Comparison of ENCODE assay signal across 10 mouse cellular contexts in the genomic region with DNA sequence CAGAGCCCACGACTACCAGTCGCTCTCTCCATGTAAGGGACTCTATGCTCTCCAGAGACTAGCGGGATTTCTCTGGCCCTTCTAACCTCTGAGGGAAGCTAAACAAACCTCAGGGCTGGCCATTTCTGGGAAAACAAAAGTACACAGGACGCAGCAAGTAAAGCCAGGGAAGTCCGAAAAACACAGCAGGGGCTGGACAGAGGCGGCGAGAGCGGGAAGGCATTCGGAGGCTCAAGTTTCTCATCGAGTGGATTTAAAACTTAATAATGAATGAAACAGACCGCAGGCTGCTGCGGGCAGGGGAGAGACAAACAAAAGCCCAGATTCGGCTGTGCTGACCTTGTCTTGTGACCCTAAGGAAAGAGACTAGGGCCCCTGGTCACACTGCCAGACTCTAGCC.
DNase-seq lines count a peak whose midpoint lies in the region; ATAC-seq lines count a peak whose summit lies in the region.
"Had no signal": no experiment of that assay in that cellular context is flagged by ENCODE, and none has a peak within 500 bp of the region (broad histone marks: within the 10 kb centered on the region; RNA-seq: fewer than 3 reads in every experiment).

No protein-coding gene starts in this region.

- no peak overlapping the region for H3K4me2 ChIP-seq in heart, embryonic 15.5 days
- no peak overlapping the region for H3K4me2 ChIP-seq in heart, embryonic 11.5 days
- peak overlapping the region; percentile 35 for H3K4me2 ChIP-seq in midbrain, embryonic 16.5 days (ENCODE audit: low read length)

- no peak overlapping the region for H3K4me3 ChIP-seq in heart, embryonic 15.5 days
- no peak overlapping the region for H3K4me3 ChIP-seq in heart, embryonic 11.5 days (ENCODE audit: low read depth, low read length)
- H3K4me3 ChIP-seq in hindbrain, embryonic 10.5 days: peak overlapping the region; percentile 35
- no peak overlapping the region for H3K4me3 ChIP-seq in midbrain, embryonic 16.5 days (ENCODE audit: low read depth, low read length)

- H3K27ac ChIP-seq in heart, embryonic 15.5 days: 0 out of 2 replicates have a peak overlapping the region, but pooled peaks have one; percentile 27
- no peak overlapping the region for H3K27ac ChIP-seq in heart, embryonic 11.5 days (ENCODE audit: low read depth, low read length)
- peak overlapping the region; percentile 91 for H3K27ac ChIP-seq in hindbrain, embryonic 10.5 days
- 0 out of 2 replicates have a peak overlapping the region, but pooled peaks have one; percentile 50 for H3K27ac ChIP-seq in midbrain, embryonic 16.5 days (ENCODE audit: low read length)
- H3K27ac ChIP-seq: liver, embryonic 14.5 days had no signal

- 0 out of 2 replicates have a peak, but pooled peaks cover 3% of the 10 kb centered on the region for H3K27me3 ChIP-seq in heart, embryonic 15.5 days
- no peaks in the 10 kb centered on the region for H3K27me3 ChIP-seq in heart, embryonic 11.5 days (ENCODE audit: control insufficient read depth, insufficient read depth, low read length)
- no peaks in the 10 kb centered on the region for H3K27me3 ChIP-seq in hindbrain, embryonic 10.5 days (ENCODE audit: insufficient read depth, poor library complexity, severe bottlenecking)
- no peaks in the 10 kb centered on the region for H3K27me3 ChIP-seq in midbrain, embryonic 16.5 days (ENCODE audit: control insufficient read depth, insufficient read depth, low read depth, low read length)

- peak; percentile 78 for DNase-seq in embryo, embryonic 10 days (ENCODE audit: low spot score)
- DNase-seq in hindbrain, embryonic 10.5 days (ENCODE audit: low spot score): peak; percentile 63
- DNase-seq in yolk sac, embryonic 10.5 days (ENCODE audit: low spot score): no peak
- DNase-seq in frontal cortex, postnatal 14 days (ENCODE audit: low spot score in 2 of 2): no peak

- no peaks in the 10 kb centered on the region for H3K9me3 ChIP-seq in heart, embryonic 15.5 days (replicated peaks)
- H3K9me3 ChIP-seq in heart, embryonic 11.5 days (replicated peaks; ENCODE audit: control insufficient read depth, low read length): no peaks in the 10 kb centered on the region
- H3K9me3 ChIP-seq in hindbrain, embryonic 10.5 days: no peaks in the 10 kb centered on the region
- H3K9me3 ChIP-seq in midbrain, embryonic 16.5 days (replicated peaks; ENCODE audit: control insufficient read depth, low read length, poor library complexity, severe bottlenecking): no peaks in the 10 kb centered on the region

- H3K9ac ChIP-seq in heart, embryonic 15.5 days: no peak overlapping the region
- no peak overlapping the region for H3K9ac ChIP-seq in heart, embryonic 11.5 days (ENCODE audit: low read depth, low read length)
- no peak overlapping the region for H3K9ac ChIP-seq in midbrain, embryonic 16.5 days (ENCODE audit: low read depth, low read length)
- H3K9ac ChIP-seq: liver, embryonic 14.5 days had no signal

- H3K36me3 ChIP-seq in heart, embryonic 15.5 days: no peaks in the 10 kb centered on the region
- 0 out of 2 replicates have a peak, but pooled peaks cover 3% of the 10 kb centered on the region for H3K36me3 ChIP-seq in heart, embryonic 11.5 days (ENCODE audit: control insufficient read depth, insufficient read depth, low read length)
- peaks cover 42% of the 10 kb centered on the region for H3K36me3 ChIP-seq in hindbrain, embryonic 10.5 days
- H3K36me3 ChIP-seq in midbrain, embryonic 16.5 days (ENCODE audit: control insufficient read depth, insufficient read depth, low read length): peaks cover 12% of the 10 kb centered on the region

- WGBS in heart, embryonic 15.5 days: 45% methylated on average over 13 of the region's 13 CpGs
- 61% methylated on average over 13 of the region's 13 CpGs for WGBS in heart, embryonic 11.5 days (ENCODE audit: insufficient replicate concordance)
- 3% methylated on average over 13 of the region's 13 CpGs for WGBS in hindbrain, embryonic 10.5 days
- WGBS in midbrain, embryonic 16.5 days: 5% methylated on average over 13 of the region's 13 CpGs

- peaks cover 13% of the 10 kb centered on the region for H3K4me1 ChIP-seq in heart, embryonic 15.5 days (replicated peaks)
- peaks cover 9% of the 10 kb centered on the region for H3K4me1 ChIP-seq in heart, embryonic 11.5 days (ENCODE audit: control insufficient read depth, insufficient read depth, low read length)
- H3K4me1 ChIP-seq in hindbrain, embryonic 10.5 days (replicated peaks): peaks cover 64% of the 10 kb centered on the region
- H3K4me1 ChIP-seq in midbrain, embryonic 16.5 days (ENCODE audit: control insufficient read depth, insufficient read depth, low read length): peaks cover 21% of the 10 kb centered on the region

- ATAC-seq in heart, embryonic 15.5 days (replicated peaks; ENCODE audit: insufficient number of reproducible peaks, insufficient read depth, low FRiP score, low read depth): no peak
- no peak for ATAC-seq in heart, embryonic 11.5 days (replicated peaks; ENCODE audit: insufficient number of reproducible peaks, low FRiP score, low TSS enrichment)
- no peak for ATAC-seq in midbrain, embryonic 16.5 days
- ATAC-seq in granulocyte monocyte progenitor cell, adult 5-6 weeks (replicated peaks; ENCODE audit: poor library complexity, severe bottlenecking): no peak
- ATAC-seq: inflammation-experienced regulatory T-cells, adult 6 months had no signal

Comparison
In these comparisons a context has a peak if more than half of its experiments do, and no peak if none do; other contexts are left out.
1. DNase-seq: peak in embryo, embryonic 10 days (single experiment) and hindbrain, embryonic 10.5 days (single experiment); none in yolk sac, embryonic 10.5 days (single experiment) and frontal cortex, postnatal 14 days (0 of 2).